In the genomic region with DNA sequence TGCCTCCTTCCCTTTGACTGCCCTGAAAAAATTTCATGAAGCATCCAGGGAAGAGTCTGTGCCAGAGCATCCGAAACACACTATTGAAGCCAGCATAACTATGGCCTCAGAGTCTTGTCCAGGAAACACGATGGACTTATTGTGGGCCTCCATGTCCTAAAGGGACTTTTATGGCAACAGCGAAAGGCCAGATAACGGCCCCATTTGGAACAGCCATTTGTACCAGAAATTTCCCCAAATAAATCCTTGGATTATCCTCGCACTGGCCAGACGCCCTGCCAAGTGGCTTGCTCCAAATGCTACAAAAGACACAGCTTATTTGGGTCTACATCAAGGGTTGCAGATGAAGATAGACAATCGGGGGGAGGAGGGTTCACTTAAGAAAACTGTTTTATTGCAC, we compare ENCODE assay signal across 23 mouse cellular contexts. TPM values are rescaled to one million over a fixed set of nuclear protein-coding genes. Genes with fewer than 3 reads are reported as not detected.
A peak's percentile ranks its signal among the peaks of the same experiment; 100 is the strongest.
DNase-seq lines count a peak whose midpoint lies in the region; ATAC-seq lines count a peak whose summit lies in the region.
"Had no signal": no experiment of that assay in that cellular context is flagged by ENCODE, and none has a peak within 500 bp of the region (broad histone marks: within the 10 kb centered on the region; RNA-seq: fewer than 3 reads in every experiment).

No protein-coding gene starts in this region.

- peak; percentile 65 for DNase-seq in heart, adult 8-10 months (ENCODE audit: low spot score)
- no peak for DNase-seq in heart, postnatal 4 days
- DNase-seq in ovary, postnatal 36 days (ENCODE audit: low spot score) = peak; percentile 22
- DNase-seq in ovary, postnatal 14 days (ENCODE audit: low spot score) = no peak
- peak; percentile 27 to 44 for DNase-seq in gastrocnemius, postnatal 36 days
- peak; percentile 70 for DNase-seq in skeletal muscle tissue, adult 2 months (ENCODE audit: low read depth, low spot score)
- no peak for DNase-seq in thymus, postnatal 36 days
- DNase-seq: adrenal gland, postnatal 10 days; B cell, adult 2 months; cerebellum, adult 2 months; kidney, adult 9 months; kidney, postnatal 36 days; lung, embryonic 14.5 days; thymus, adult 18-20 months had no signal

- no peak for ATAC-seq in frontal cortex, adult (ENCODE audit: low TSS enrichment)

- intact Hi-C loops in gastrocnemius, postnatal 36 days (cut with DNase I) = no loop called here

RNA-seq across cellular contexts. Expression of a gene that starts 37.5 kb away (rescaled TPM):
- not detected for total RNA-seq in heart, adult 8-10 months (2022)
- not detected for total RNA-seq in heart, postnatal 4 days (2021)
- total RNA-seq in gastrocnemius, postnatal 36 days (2021) = not detected
- total RNA-seq: adrenal gland, postnatal 10 days; common myeloid progenitor, adult 5-6 weeks; forebrain, postnatal 0 days; granulocyte monocyte progenitor cell, adult 5-6 weeks; layer of hippocampus, postnatal 14 days; left cerebral cortex, postnatal 14 days; liver, adult 2 months; megakaryocyte-erythroid progenitor cell, adult 5-6 weeks; midbrain, postnatal 0 days had no signal

RNA-seq across cellular contexts. Expression of a gene that starts 39.8 kb away (rescaled TPM):
- not detected for total RNA-seq in heart, adult 8-10 months (2022)
- total RNA-seq in heart, postnatal 4 days (2021) = not detected
- total RNA-seq in gastrocnemius, postnatal 36 days (2021) = under 1 TPM in 1 of 2 experiments, not detected in 1; 0.69 TPM
- total RNA-seq: common myeloid progenitor, adult 5-6 weeks; forebrain, postnatal 0 days; granulocyte monocyte progenitor cell, adult 5-6 weeks; liver, adult 2 months; megakaryocyte-erythroid progenitor cell, adult 5-6 weeks; midbrain, postnatal 0 days had no signal

Comparison
In these comparisons a context has a peak if more than half of its experiments do, and no peak if none do; other contexts are left out.
1. DNase-seq: peak in heart, adult 8-10 months (single experiment), ovary, postnatal 36 days (single experiment), gastrocnemius, postnatal 36 days (2 of 2) and skeletal muscle tissue, adult 2 months (single experiment); none in heart, postnatal 4 days (single experiment), ovary, postnatal 14 days (single experiment) and thymus, postnatal 36 days (0 of 2).